Mouse (Mus musculus) 3134 (cell line): Measurements from ENCODE around the gene Tmem167b.
"Not testable (repeated sequence)": the region's sequence is repeated elsewhere in the genome, so short reads cannot be mapped to it uniquely, and the experiment has no call there.

Source experiments
- DNase-seq: peaks from one replicate; pipeline ENCODE4 v3.0.0-alpha.2; 2011; ENCODE audit warnings: low spot score; ENCODE audit not compliant: insufficient read length; ENCODE audit errors: extremely low read depth

The Tmem167b gene

DNA sequence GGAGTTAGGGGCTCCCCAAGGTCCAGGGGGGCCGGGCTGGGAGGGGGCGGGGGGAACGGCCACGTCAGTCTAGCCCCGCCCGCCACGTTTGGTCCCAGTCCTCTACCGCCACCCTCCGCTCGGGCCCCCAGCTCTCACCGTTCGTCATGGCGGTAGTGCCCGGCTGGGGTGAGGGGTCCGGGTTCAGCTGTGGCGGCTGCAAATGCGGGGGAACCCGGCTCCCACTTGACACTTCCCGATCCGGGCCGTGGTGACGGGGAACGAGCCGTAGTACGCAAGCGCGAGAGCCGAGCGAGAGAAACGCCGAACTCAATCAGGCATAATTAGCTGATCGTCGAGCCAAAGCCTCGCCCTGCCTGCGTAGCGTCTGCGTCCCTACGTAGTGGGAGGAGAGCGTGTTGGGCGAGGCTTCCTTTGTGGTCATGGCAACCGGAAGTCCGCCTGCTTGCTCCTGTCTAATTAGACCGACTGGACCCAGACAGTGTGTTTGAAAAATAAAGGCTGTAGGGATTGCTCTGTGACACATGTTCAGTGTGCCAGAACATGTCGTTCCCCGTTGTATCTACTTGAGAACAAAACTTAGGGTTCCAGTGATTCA is at the start of gene Tmem167b:
Gene Tmem167b, minus strand, starts transcription at position 334 of the 598 bp plus-strand sequence.
- DNase-seq = peak; percentile 93

DNA sequence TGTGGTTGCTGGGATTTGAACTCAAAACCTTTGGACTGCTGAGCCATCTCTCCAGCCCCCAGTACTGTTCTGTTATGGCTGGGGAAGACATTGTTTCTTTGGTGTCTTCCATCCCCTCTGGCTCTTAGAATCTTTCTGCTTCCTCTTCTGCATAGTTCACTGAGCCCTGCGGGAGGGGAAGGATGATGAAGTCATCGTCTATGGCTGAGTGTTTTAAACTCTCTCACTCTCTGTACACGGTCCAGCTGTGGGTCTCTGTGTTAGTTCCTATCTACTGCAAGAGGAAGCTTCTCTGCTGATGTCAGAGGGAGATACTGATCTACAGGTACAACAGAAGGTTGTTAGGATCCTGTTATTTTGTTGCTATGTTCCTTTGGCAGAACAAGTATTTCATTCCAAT is 46.6 kb upstream of the Tmem167b start:
- DNase-seq = no peak

DNA sequence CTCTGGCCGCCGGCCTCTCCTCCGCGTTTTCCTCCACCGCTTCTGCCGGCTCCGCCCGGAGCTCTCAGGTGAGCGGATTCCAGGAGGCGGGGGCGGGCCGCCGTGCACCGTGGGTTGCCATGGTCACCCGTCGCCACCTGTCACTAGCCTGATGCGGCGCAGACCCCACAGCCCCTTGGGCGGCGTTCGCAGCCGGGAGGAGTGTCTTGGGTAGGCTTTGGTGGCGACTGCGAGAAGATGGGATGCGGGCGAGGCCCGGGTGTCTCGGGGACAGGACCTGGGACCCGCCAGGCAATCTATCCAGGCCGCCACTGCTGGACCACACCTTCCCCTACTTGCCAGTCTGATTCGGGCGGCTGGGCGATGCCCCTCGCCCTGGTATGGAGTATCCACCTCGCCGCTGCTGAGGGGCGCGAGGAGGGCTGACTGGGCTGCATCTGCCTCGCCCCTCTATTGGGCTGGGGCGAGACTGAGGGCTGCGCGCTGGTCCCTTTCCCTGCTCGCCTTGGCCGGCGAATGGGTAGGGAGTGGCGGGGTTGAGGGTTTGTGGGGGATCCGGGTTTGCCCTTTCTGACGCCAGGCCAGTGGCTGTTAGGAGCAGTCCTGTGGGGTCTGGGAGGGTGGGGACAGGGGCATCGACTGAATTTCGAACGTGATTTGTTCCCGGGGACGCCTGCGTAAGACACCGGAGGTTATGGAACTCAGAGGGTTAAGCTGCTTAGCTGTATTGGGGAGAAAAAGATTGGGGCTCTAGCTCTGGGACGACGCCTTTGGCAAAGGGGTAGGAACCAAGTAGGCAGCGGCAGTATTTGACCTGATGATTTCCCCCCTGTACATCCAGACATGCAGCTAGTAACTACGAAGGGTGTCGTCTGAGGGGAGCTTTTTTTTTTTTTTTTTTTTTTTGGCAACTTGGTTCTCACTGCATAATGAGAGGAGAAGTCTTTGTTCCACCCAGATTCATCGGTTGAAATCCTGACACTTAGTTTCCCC is 29.6 kb upstream of the Tmem167b start:
- no peak for DNase-seq

DNA sequence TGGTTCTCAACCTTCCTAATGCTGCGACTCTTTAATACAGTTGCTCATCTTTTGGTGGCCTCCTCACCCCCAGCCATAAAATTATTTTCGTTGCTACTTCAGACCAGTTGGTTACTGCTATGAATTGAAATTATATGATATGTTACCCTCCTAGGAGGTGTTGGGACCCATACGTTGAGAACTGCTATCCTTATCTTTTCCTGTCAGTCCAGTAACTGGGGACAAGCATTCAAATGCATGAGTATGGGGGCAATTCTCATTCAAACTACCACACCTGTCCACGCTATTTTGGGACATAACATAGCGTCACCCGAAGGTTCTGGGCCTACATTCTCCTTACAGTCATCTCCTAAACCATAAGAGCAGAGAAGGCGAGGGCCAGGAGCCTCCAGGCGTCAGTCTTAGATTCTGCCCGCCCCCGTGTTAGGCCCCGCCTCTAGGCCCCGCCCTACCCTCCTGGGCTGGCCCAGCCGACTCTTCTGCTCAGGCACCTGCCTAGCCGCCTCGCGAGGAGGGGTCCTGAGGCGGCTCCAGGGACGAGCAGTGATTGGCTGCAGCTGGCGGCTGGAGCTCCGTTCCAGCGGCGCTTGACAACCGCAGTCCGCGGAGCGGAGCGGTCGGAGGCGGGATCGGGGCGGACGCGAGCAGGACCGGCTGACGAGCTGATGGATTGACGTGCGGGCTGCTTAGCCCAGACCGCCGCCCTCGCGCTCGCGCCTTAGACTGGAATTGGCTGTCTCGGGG is 28.7 kb upstream of the Tmem167b start, which contains the start of gene Wdr47:
Gene Wdr47, plus strand, starts transcription at position 494 of the 744 bp plus-strand sequence.
- peak; percentile 98 for DNase-seq

DNA sequence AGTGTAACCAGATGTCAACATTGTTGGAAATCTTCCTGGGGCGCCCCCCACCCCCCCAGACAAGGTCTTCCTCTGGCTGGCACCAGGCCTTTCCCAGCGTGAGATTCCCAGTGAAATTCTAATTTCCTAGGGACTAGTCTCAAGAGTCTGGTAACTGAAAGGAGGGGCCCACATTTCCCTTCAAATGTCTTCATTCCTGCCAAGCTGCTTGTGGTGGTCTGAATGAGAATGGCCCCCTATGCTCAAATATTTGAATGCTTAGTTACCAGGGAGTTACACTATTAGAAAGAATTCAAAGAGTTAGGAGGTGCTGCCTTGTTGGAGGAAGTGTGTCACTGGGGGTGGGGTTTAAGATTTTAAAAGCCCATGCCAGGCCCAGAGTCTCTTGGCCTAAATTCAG is 26.2 kb upstream of the Tmem167b start:
- DNase-seq = no peak

DNA sequence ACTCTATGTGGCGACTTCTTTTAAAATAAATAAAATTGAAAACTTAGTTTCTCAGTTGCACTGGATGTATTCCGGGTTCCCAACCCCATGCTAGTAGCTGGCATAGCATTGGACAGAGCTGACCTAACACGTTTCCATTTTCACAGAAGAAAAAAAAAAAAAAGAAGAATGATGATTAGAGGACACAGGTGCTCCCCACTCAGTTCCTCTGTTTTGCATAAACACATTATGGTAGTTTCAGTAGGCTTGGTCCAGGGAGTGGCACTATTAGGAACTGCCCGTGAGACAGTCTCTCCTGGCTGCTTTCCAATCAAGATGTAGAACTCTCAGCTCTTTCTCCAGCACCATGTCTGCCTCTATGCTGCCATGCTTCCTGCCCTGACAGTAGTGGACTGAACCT is 22.3 kb upstream of the Tmem167b start:
- DNase-seq = no peak

DNA sequence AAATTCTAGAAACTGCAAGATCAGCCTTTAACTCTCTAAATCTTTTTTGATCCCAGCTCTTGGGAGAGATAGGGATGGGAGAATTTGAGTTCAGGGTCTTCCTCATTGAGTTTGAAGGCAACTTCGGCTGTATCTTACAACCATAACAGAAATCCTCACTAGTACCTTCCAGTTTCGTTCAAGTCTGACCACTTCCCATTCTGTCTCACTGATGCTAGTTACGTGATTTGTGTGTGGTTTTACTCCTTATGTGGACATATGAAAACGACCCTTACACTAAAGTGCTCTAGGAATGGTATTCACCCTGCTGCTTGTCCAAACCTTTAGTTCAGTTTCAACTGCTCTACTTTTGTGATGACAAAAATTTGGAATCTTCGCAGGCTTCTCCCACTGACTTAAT is 11.8 kb upstream of the Tmem167b start:
- DNase-seq = no peak

DNA sequence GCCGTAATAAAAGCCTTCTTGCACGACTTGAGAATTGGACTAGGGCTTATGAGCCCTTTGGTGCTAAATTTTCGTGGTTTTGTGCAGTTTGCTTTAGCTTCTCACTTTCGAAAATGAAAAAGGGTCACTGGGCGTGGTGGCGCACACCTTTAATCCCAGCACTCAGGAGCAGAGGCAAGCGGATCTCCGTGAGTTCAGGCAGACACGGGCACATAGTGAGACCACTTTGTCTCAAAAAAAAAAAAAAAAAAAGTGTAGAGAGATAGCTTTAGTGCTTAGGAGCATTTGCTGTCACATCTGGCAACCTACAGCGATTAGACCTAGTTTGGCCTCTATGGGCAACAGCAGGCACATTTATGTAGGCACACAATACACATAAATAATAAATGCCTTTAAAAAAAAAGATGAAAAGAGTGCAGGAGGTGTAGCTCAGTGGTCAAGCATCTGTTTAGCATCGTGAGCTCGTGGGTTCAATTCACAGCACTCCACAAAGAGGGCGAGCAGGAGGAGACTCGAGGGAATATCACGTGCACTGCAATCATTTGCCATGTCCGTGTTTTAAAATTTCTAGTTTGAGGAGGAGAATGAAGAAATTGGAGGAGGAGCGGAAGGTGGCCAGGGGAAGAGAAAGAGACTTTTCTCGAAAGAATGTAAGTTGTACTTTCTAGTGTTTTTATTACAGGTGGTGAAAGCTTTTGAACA is 10.2 kb upstream of the Tmem167b start:
- DNase-seq = peak; percentile 15

DNA sequence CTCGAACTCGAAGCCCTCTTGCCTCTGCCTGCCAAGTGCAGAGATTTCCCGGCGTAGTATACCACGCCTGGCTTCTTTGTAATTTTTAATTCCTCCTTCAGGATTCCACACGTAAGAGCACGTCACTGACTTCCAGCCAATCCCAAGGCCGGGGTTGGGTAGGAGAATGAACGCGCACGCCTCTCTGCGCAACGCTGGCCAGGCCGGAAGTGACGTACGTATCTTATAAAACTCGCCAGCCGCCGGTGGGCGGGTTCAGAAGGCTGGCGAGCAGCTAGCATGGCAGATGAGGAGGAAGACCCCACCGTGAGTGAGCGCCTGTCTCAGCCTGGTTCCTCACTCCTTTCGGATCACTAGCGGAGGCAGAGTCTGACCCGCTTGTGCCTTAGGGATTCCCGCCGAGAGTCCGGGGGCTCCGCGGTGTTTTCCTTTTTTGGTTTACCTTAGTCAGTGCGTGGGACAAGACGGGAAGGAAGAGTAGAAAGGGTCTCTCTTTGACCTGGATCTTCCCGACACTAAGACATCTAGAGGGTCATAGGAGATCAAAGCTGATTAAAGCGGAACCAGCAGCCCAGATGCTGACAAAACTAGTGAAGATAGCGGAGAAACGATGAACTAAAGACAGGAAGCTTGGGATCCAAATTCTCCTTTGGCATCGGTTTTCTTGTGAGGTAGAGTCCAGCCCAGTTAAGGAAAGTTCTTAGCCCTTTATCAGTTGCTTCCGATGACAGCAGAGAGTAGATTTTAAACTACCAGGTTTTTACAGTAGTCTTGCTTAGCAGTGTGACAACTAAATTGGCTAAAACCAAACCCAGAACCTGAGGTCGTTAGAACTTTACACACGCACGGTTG is 9.4 kb upstream of the Tmem167b start, which contains the start of gene Taf13:
Gene Taf13, plus strand, starts transcription at position 256 of the 852 bp plus-strand sequence.
- DNase-seq = peak; percentile 95

DNA sequence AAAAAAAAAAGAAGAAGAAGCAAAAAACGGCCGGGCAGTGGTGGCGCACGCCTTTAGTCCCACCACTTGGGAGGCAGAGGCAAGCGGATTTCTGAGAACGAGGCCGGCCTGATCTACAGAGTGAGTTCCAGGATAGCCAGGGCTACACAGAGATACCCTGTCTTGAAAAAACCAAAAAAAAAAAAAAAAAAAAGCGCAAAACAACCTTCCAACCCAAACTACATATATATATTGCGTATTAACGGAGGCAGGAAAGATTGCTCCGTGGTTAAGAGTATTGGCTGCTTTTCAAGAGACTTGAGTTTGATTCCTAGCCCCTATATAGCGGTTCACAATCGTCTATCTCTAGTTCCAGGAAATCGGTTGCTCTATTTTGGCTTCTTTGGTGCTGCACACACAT is 8.5 kb upstream of the Tmem167b start:
- no peak for DNase-seq

DNA sequence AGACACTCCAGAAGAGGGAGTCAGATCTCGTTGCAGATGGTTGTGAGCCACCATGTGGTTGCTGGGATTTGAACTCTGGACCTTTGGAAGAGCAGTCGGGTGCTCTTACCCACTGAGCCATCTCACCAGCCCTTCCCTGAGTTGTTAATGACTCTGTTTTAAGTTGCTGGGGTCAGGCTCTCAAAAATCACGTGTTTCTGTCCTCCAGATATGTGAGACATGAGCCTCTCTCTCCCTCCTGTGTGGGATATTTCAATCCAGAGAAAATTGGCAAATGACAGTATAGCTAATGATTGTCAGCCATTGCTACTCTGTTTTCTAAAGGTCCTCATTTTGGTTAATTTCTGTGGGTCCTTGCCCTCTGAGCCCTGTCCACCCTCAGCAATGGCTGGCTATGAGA is 7.4 kb upstream of the Tmem167b start:
- not testable (repeated sequence) for DNase-seq

DNA sequence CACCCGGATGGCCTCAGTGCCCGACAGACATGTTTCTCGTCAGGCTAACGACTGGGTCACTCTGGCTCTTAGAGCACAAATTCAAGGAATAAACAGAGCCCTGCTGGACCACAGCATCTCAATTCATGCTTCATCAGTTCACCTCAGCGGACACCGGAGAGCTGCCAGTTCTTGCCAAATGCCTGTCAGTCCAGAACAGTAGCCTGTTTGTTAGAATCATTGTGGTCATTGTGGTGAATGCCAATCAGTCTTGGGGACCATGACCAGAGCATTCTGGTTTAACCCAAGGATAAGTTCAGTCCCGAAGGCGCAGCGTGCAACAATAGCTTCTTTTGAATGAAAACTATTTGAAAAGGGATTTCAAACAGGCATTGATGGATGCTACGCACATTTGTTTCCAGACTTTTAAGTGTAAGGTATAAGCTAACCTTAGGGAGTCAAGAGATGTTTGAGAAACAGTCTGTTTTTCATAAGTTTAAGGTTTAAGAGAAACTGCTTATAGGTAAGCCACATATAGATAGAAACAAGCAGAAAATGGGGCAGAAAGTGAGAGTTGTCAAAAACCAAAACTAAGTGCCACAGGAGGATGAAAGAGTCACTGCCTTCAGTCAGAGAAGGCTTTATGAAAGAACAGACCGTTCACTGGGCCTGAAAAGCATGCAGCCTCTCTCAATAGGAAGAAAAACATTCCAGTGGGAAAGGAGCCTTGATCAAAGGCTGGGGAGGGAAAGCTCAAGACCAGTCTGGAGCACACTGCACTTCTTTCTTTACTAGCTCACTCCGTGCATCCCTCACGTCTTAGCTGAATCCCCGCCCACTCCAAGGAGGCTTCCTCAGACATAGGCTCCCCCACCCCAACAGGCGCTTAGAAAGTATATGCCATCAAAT is 6.0 kb upstream of the Tmem167b start:
- DNase-seq = peak; percentile 21

DNA sequence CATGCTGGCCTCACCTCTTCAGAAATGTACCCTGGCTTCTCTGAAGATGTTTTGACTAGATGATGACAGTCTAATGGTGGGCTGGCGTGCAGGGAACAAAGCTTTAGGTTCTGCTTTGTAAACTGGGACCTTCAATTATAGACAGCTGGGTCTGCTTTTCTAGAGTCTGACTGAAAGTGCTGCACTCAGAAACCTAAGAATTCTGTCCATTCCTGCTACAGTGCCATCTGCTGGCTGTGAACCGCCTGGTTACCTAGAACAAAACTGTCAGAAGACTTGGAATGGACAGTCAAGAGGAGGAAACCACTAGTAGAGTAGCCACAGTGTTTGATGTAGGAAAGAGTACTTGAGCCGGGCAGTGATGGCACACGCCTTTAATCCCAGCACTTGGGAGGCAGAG is 1.0 kb upstream of the Tmem167b start:
- DNase-seq = peak; percentile 57

DNA sequence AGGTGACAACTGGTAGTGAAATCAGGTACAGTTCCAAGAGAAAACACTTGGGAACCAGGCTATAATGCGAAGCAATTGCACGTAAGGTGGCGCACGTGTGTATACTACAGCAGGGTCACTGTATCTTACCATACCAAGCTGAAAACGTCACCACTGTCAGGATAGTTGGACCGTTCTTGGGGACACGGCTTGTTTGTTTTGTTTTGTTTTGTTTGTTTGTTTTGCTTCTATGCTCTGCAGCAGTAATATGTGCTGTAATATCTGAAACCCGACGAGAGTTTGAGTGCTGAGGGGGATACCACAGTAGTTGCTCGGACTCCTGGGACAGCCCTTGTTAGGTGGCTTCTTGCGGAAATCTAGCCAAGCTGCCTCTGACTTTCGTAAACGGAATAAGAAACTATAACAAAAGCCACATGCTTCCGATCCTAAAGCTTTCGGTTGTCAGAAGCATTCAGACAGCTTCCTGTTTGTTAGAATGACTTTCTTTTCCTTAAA is 558 bp upstream of the Tmem167b start:
- DNase-seq = peak; percentile 22

DNA sequence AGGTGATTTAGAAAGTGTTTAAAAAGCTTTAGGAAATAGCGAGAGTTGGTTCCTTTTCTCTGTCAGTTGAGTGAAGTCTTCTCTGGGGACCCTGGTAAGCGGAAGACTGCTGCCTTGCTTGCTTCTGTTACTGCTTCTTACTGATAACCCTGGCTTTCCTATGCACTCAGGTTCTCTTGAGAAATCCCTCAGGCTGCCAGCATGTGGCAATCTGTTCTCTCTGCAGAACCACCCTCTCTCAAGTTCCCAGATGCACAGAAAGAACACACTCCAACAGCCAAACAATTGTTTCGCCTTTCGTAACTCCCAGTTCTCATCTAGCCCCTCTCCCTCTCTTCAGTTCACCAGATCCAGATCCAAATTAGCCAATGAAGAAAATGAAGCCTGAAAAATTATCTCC is 4.4 kb downstream of the Tmem167b start:
- no peak for DNase-seq

DNA sequence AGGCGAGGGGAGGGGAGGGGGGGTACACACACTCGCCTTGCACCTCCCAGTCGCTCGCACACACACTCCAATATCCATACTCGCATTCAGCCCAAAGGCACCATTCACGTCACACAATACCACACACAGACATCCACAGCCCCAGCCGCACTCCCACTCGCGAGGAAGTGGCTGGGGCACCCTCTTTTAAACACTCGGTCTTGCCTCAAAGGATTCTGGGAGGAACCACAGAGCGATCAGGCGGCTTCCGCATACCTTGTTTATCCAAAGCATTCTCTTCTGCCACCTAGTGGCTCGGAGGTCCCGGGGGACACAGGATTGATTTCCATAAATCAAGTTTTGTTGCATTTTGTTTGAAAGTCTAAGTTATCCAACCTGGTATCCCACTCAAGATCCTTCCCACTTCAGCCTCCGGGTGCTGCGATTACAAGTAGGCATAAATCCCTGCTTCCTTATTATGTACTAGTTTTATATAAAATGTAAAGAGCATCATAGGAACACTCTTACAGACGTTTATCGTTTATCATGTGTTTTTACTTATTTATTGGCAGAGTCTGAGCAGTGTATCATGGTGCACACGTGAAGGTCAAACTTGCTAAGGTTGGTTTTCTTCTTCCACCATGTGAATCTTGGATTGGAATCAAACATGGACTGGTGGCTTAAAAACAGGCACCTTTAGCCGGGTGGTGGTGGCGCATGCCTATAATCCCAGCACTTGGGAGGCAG is 7.5 kb downstream of the Tmem167b start:
- peak; percentile 82 for DNase-seq

DNA sequence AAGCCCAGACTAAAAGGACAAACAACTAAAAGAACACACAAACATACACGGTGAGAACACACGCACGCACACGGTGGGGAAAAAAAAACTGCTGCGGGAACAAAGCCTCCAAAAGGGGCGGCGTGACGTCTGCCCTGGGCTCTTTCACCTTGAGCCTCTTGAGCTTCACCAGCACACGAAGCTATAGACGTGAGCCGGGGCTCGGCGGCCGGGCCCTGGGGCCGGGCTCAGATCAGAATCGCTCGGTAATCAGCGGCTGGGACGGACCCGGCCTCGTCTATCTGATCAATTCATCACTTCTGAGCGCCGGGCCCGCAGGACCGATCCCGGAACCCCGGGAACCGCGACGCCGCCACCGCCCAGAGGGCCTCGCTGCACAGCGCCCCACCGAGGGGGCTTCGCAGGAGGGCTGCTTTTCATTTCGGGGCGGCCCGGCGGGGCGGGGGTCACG is 8.1 kb downstream of the Tmem167b start:
- no peak for DNase-seq

DNA sequence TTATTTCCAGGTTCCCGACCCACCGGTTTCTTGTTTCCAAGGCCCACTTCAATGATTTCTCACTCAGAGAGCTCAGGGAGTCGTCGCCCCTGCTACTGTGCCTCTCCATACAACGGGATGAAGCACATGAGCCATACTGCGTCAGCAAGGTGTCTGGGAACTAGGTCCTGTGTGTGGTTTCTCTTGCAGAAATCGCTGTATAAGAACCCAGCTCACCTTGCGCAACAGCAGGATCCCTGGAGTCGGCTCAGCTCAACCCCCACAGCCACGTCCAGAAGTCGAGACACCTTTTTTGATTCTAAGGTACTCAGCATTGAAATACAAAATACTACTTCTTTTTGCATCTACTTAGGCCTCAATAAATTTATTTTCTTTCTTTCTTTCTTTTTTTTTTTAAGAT is 20.0 kb downstream of the Tmem167b start:
- no peak for DNase-seq
